Mouse (Mus musculus): ENCODE measurements around the gene Olfr1163.
"Not testable (repeated sequence)": the region's sequence is repeated elsewhere in the genome, so short reads cannot be mapped to it uniquely, and the experiment has no call there.

Olfr1163 gene

GRCm38 (mm10) chr2:88071730-88072129 lies at the start of gene Olfr1163:
Gene Olfr1163, minus strand, starts transcription at chr2:88071830.
- DNase-seq (ENCODE audit: low spot score) = no peak

- DNase-seq (ENCODE audit: low spot score) = no peak
Measured at GRCm38 (mm10) chr2:88093866-88094265, 22.2 kb upstream of the Olfr1163 start, which contains the start of gene Olfr1164. Gene Olfr1164, minus strand, starts transcription at chr2:88093966.

GRCm38 (mm10) chr2:88063587-88063986 lies 8.0 kb downstream of the Olfr1163 start:
- no peak for DNase-seq (ENCODE audit: low spot score)

- DNase-seq (ENCODE audit: low spot score) = no peak
Measured at GRCm38 (mm10) chr2:88051029-88051428, 20.6 kb downstream of the Olfr1163 start, which contains the start of gene Olfr1162. Gene Olfr1162, minus strand, starts transcription at chr2:88051129.

GRCm38 (mm10) chr2:88037599-88037998 lies 34.0 kb downstream of the Olfr1163 start, which contains the start of gene Olfr73:
Gene Olfr73, minus strand, starts transcription at chr2:88037699.
- no peak for DNase-seq (ENCODE audit: low spot score)

GRCm38 (mm10) chr2:88022474-88022873 lies 49.2 kb downstream of the Olfr1163 start, which contains the start of gene Olfr1161:
Gene Olfr1161, plus strand, starts transcription at chr2:88022774.
- DNase-seq (ENCODE audit: low spot score) = not testable (repeated sequence)
